Mouse (Mus musculus) skeletal muscle tissue, adult 2 months (tissue): ENCODE measurements around the gene Chpf2.

ENCODE experiments used
- DNase-seq: peaks from one replicate; pipeline ENCODE4 v3.0.0-alpha.2; 2012; ENCODE audit warnings: low read depth, low spot score

Chpf2 gene

GRCm38 (mm10) chr5:24604656-24605100 lies 18.1 kb downstream of the Chpf2 start:
- DNase-seq: peak; percentile 91

GRCm38 (mm10) chr5:24605321-24605979 lies 18.9 kb downstream of the Chpf2 start:
- DNase-seq: no peak

GRCm38 (mm10) chr5:24605980-24606665 lies 19.6 kb downstream of the Chpf2 start:
- DNase-seq: no peak

DNA sequence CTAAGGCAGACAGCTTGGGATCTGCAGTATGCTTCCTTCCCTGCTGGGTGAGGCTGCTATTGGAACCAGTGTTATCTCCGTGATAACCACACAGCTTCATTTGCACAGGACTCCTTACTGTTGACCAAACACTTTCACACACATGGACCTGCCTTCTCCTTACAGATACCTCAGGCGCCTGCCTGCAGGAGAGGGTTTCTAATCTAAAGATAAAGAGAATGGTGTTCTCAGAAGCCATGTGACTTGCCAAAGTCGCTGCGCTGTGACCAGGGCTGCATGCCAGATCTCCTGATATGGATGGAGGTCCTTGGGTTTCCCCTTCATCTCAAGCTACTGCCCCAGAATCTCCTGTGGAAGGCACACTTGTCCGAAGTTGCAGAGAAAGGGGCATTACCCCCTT lies 22.8 kb downstream of the Chpf2 start:
- no peak for DNase-seq

DNA sequence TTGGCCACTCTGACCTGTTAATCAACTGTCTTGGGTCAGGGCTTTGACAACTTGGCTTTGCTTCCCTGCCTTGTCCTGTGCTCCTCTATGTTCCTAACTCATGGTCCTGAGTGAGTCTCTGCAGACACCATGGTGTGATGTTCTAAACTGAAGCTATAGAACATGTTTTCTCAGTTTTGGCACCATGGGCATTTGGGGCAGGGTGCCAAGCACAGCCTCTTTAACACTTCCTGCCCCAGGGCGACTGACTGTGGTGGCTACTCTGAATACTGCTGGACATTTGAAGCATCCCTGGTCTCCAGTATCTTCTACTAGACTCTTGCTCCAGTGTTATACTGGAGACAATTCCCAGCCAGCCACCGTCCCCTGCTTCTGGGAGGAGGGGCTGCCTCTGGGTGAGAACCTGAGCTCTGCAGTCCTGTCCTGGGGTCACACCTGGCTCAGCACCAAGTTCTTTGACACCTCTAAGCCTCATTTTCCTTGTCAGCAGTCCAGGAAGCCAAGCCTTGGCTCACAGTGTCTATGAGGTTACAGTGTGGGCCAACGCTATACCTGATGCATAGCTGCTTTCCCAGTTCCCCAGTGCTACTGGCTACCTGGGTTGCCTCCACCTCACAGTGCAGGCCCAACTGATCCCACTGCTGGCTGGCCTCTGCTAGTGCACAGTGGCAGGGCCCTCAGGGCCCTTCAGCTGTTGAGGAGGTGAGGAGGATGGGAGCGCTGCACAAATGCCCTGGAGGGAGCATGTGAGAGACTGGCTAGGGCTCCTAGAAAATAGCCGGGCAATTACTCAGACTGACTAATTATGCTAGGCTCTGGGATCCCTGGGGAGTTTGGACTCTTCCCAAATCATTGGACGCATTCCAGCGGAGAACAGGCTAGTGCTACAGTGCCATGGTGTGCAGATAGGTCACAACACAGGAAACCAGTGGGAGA lies 25.1 kb downstream of the Chpf2 start:
- DNase-seq: no peak

DNA sequence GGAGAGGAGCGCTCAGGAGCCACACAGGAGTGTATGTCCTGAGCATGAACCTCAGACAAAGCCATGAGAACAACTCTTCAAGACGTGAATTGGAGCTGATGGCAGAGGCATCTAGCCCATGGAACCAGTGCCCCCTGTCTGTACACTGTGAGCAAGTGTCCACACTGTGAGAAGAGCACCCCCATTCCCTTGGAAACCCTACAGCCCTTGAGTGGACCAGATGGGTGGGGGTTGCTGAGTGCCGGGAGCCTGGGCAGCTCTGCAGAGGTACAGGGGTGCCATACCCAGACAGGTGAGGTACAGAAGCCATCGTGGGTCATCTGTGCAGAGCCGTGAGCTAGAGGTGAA lies 25.7 kb downstream of the Chpf2 start:
- DNase-seq: no peak

DNA sequence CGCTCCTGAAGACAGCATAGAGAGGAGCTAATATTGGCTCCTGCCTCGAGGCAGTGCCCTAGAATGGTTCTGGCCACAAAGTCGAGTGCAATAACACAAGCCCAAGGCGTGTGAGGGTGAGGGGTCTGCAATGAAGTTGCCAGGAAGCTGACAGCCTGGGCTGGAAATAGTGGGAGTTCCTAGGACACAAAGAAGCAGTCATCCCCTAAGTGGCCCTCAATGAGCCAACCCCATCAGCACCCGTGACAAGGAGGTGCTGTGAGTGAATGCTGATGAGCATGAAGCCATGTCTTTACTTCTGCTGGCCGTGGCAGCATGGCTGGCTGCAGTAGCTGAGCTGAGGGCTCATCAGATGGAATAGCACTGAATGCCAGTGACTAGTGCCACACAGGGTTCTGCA lies 28.6 kb downstream of the Chpf2 start:
- no peak for DNase-seq

DNA sequence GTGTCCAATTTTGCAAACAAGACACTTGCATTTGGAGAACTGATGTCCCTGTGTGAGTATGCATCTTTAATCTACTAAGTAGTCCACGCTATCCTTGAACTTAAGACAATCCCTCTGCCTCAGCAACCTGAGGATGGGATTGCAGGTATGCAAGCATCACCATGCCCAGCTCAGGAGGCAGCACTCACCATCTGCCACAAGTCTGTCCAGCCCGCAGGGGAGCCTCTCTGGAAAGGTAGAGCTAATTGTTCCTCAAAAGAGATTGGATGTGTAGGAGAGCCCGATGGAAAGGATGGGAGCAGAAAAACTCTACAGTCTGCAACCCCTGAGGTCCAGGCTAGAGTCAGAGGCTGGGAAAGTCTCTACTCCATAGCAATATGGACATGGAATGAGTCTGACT lies 32.4 kb downstream of the Chpf2 start:
- no peak for DNase-seq

DNA sequence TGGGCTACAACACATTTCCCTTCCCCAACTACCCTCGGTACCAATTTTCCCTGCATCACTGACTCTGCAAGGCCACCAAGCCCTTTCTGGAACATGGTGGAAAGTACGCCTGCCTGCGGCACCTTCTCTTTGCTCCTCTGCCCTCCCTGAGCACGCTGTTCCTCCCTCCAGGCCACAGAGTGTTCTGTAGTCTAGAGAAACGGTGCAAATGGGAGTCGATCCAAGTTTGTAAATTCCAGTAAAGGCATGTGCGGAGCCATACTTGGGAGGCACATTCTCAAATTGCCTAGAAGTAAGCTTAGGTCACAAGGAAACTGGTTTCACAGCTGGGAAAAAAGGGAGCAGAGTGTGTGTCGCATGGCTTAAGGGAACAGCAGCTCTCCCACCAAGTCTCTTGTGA lies 33.6 kb downstream of the Chpf2 start:
- no peak for DNase-seq

DNA sequence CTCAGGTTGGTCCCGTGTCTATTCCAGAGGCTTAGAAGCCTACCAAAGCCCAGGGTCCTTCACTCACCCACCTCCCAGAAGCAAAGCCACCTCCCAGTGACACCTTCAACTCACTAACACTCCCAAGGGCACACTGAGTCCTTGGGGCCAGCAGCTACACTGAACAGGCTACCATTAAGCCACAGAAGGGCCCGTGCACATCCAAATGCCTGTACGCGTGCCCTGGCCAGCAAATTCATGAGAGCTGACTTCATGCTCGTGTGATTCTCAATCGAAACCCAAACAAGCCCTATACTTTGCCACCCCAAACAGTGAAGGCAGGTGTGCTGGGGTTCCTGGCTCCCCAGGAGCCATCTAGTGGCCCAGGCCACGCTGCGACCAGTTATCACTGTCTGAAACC lies 34.1 kb downstream of the Chpf2 start:
- no peak for DNase-seq

DNA sequence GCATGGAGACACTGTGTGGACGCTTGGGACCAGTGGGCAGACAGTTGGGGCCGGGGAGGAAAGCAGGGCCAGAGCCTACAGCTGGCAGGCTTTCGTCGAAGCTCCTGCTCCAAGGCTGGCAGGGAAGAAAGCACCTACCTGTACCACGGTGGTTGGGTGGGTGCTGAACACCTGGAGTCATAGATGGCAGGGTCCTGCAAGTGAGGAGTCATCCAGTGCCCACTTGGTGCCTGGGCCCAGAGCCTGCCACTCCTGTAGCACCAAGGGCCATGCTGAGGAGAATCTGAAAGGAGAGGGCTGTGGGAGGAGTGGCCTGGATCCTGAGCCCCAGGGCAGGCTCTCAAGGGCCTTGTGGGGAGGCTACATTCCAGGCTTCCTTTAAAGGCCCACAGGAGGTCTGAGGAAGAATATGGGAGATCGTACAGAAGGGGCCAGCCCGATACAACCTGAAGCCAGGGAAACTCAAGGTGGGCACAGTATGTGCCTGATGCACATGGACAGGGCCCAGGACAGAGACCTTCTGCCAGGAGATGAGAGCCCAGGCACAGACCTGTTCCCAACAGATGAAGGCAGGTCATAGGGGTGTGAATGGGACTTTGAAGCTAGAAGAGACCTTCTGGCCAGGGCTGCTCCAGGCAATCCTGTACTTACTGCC lies 36.0 kb downstream of the Chpf2 start:
- DNase-seq: no peak

- DNase-seq: no peak
These were observed 36.8 kb downstream of the Chpf2 start for GRCm38 (mm10) chr5:24623041-24623985.

DNA sequence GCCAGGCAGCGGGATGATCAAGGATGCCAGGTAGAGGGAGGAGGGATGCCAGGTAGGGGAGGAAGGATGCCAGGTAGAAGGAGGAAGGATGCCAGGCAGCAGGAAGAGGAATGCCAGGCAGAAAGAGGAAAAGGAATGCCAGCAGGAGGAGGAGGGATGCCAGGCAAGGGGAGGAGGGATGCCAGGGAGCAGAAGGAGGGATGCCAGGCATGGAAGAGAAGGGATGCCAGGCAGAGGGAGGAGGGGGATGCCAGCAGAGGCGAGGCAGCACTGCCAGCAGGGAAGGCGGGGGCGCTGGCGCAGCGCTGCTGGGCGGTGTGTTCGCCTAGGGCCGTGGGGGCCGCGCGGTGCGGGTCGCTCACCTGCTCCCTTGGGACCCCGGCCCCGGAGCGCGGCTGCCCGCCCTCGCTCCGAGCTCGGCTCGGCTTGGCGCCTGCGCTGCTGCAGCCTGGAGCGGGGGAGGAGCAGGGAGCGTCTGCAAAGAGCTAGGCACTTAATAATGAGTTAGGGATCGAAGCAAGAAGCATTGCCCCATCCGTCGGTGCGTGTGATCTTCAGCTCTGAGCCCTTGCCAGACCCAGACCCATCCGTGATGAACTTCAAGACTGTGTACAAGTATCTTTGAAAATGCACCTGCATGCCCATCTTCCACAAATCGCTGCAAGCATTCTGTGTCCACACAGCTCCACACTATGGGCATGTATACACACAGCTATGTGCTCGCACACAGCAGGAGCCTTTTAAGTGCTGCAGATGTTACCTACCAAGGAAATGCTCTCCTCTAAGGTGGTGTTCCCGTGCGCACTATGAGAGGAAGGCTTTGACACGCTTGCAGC lies 37.7 kb downstream of the Chpf2 start, which contains the start of gene Smarcd3:
TSS of gene Smarcd3 (minus strand) at position 426 of the 836 bp plus-strand sequence.
- no peak for DNase-seq

- no peak for DNase-seq
These were observed 38.2 kb downstream of the Chpf2 start for GRCm38 (mm10) chr5:24624822-24625120.

DNA sequence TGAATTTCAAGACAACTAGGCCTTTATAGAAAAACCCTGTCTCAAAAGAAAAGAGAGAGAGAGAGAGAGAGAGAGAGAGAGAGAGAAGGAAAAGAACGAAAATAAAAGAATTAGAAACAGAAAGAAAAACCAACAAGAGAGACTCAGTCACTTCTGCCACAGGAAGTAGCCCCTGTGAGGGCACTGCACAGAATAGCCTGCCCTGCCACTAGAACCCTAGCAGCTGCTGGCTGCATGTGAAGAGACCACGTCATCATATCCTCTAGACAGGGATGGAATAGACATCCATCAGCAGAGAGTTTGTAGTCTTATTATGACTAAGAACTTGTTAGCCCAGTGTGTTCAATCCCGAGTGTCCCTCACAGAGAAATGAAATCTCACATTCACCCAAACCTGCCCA lies 43.2 kb downstream of the Chpf2 start:
- DNase-seq: no peak

DNA sequence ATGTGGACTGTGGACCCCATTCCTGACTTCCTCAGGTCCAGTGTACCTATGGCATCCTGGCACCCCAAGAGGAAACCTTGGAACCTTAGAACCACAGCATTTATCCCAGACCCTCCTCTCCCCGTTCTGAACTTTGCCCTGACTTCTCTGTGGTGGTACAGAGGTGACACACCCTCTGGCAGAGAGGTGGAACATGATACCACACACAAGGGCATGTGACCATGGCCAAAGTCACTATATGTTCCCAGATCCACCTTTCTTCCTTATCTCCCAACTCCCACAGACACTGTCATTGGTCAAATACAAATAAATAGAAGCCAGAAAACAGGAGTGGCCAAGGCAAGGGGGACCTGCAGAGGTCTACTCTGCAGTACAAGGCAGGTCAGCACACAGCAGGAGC lies 48.6 kb downstream of the Chpf2 start:
- DNase-seq: no peak

DNA sequence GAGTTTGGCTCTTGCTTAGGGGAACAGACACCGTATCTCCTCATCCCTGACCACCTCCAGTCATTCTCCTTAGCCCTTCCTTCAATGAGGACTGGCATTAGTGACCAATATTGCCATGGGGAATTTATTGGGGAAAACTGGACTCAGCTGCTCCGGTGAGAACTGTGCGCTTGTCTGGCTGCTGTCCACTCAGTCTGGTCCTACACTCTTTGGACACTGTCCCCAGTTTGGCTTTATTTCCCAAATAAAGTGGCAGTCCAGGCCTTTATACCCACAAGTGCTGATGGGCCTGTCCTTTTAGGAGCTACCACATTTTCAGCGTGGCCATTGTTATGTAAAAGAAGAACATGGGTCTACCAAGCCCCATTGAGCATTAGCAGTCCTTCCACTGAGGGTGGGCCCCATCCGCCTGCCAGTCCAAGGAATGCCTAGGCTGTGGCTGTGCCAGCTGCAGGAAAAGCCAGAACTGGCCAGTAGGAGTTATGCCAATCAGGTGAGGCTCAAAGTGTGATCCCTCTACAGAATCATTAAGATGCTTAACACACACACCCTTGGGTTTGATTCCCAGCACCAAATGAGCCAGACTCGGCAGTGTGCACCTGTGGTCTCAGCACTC lies 49.1 kb downstream of the Chpf2 start:
- DNase-seq: no peak

DNA sequence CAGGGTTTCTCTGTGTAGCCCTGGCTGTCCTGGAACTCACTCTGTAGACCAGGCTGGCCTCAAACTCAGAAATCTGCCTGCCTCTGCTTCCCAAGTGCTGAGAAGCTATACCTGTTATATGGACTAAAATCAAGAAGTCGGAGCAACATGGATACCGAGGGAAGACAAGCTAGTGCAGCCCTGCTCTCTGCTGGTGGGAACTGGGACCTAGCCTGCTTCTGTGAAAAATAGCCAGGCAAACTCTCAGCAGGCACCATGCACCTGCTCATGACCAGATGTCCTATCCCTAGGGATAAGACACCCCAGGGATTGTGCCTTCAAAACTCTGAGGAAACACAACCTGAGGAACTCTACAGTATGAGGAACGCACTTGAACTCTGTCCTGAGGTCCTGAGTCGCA lies 50.4 kb downstream of the Chpf2 start:
- DNase-seq: no peak

DNA sequence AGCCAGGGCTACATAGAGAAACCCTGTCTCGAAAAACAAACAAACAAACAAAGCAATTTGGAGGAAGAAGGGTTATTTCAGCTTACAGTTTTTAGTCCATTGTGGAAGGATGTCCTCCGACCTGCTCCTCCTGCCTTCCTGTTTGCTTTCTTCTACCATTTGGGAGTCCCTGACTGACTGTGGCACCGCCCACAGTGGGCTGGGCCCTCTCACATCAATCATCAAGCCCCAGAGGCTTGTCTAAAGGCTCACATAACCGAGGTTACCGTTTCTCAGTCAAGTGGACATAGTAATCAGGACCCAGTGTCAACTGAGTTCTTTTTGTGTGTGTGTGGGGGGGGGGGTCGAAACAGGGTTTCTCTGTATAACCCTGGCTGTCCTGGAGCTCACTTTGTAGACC lies 51.6 kb downstream of the Chpf2 start:
- DNase-seq: no peak

DNA sequence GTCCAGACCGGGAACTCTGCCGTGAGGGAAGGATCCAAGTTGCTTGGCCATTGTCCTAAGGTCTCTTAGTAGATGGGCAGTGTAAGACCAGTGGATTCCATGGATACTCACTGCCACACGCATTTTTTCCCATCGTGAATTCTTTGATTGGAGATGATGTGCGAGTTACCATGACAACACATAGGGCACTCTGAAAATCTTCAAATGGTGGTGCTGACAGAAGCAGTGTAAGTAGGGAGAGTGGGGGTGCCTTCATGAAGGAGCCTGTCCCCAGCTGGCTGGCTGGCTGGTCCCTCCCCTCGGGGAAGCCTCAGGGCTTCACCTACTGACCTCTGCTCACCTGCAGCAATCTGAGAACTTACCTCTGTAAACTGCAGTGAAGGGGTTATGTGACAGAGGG lies 52.5 kb downstream of the Chpf2 start:
- DNase-seq: no peak
